Mouse (Mus musculus) hindbrain, embryonic 16.5 days (tissue): ENCODE results near the gene Pnp. TPM values are rescaled to one million over a fixed set of nuclear protein-coding genes. Genes with fewer than 3 reads are reported as not detected.
"Not testable (repeated sequence)": the region's sequence is repeated elsewhere in the genome, so short reads cannot be mapped to it uniquely, and the experiment has no call there.

Source experiments
- ATAC-seq: fragments of 200-750 bp; cut with Nextera tagmentation; 2 replicates; pipeline ENCODE4 v1.8.0; 2017; ENCODE audit warnings: moderate TSS enrichment, moderate library complexity
- H3K27ac ChIP-seq: fragments of 300-500 bp; sonication (generic); 2 replicates; pipeline ENCODE4 v1.5.1; 2014; ENCODE audit warnings: low read depth, mild to moderate bottlenecking, control low read depth, low read length, moderate library complexity
- H3K27me3 ChIP-seq: fragments of 300-500 bp; sonication (generic); replicated peaks from 2 replicates; pipeline ENCODE4 v1.6.1; 2014; ENCODE audit warnings: low read length; ENCODE audit not compliant: control insufficient read depth, insufficient read depth
- H3K36me3 ChIP-seq: fragments of 300-500 bp; sonication (generic); 2 replicates; pipeline ENCODE4 v1.6.1; 2014; ENCODE audit warnings: mild to moderate bottlenecking, low read length, moderate library complexity, mixed read lengths; ENCODE audit not compliant: control insufficient read depth, insufficient read depth
- H3K4me1 ChIP-seq: fragments of 300-500 bp; sonication (generic); 2 replicates; pipeline ENCODE4 v1.6.1; 2014; ENCODE audit warnings: low read depth, low read length; ENCODE audit not compliant: control insufficient read depth, insufficient read depth
- H3K4me2 ChIP-seq: fragments of 300-500 bp; sonication (generic); 2 replicates; pipeline ENCODE4 v1.6.1; 2014; ENCODE audit warnings: mild to moderate bottlenecking, low read length, control low read depth, moderate library complexity
- H3K4me3 ChIP-seq: fragments of 300-500 bp; sonication (generic); 2 replicates; pipeline ENCODE4 v1.5.1; 2014; ENCODE audit warnings: mild to moderate bottlenecking, low read length, control low read depth, moderate library complexity
- H3K9ac ChIP-seq: fragments of 300-500 bp; sonication (generic); 2 replicates; pipeline ENCODE4 v1.6.1; 2014; ENCODE audit warnings: low read depth, mild to moderate bottlenecking, control low read depth, low read length, moderate library complexity
- H3K9me3 ChIP-seq: fragments of 300-500 bp; sonication (generic); 2 replicates; pipeline ENCODE4 v1.6.1; 2014; ENCODE audit warnings: mild to moderate bottlenecking, low read length, moderate library complexity; ENCODE audit not compliant: control insufficient read depth
- WGBS: fragments of 180-500 bp; shearing (Covaris S2); extraction: QIAGEN DNeasy Blood & Tissue Kit; methylation state at CpG from one replicate; pipeline ENCODE4 v1.1.7; 2014; 5-methylcytosine and 5-hydroxymethylcytosine counted together
- polyA plus RNA-seq: library from polyadenylated mRNA; unstranded; fragments of >200 nt; fragmentation: Nextera tagmentation; extraction: Ambion mirVana; gene quantifications from 2 replicates; pipeline ENCODE4 v1.2.1, GENCODE M21; 2015

The Pnp gene
- polyA plus RNA-seq, 1 experiment from 2014 or later = 24.0 TPM

- no peaks in the 10 kb centered on the region for H3K4me1 ChIP-seq
- no peak for ATAC-seq
- no peak overlapping the region for H3K9ac ChIP-seq
- H3K4me3 ChIP-seq = no peak overlapping the region
- no peak overlapping the region for H3K27ac ChIP-seq
- no peaks in the 10 kb centered on the region for H3K36me3 ChIP-seq
- H3K4me2 ChIP-seq = no peak overlapping the region
- H3K27me3 ChIP-seq = no peaks in the 10 kb centered on the region
- no peaks in the 10 kb centered on the region for H3K9me3 ChIP-seq
- 76% methylated on average over 5 of the region's 5 CpGs for WGBS
Measured at GRCm38 (mm10) chr14:50968216-50968980, 37.5 kb downstream of the Pnp start.

DNA sequence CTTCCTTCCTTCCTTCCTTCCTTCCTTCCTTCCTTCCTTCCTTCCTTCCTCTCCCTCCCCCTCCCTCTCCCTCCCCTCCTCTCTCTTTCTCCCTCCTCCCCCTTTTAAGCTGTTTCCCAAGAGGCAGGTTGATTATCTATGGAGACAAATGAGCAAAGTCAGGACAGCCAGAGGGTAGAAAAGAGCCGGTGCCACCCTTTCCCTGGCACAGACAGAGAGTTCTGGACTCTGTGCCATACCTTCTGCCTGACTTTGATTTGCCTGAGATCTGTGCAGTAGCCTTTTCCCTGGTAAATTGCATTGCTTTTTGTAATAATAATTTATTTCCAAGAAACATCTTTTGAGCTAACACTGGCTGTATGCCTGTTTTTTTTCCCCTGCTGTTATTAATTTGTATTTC, 38.2 kb downstream of the Pnp start:
- Histone ChIP-seq H3K4me3 (no peak overlapping the region), H3K9ac (no peak overlapping the region), H3K27ac (no peak overlapping the region), H3K4me2 (no peak overlapping the region), H3K36me3 (no peaks in the 10 kb centered on the region), H3K27me3 (no peaks in the 10 kb centered on the region), H3K9me3 (no peaks in the 10 kb centered on the region), H3K4me1 (no peaks in the 10 kb centered on the region)
- 3% methylated on average over 1 of the region's 1 CpGs for WGBS
- ATAC-seq = peak; percentile 72; the same call in 1 of the 2 replicates

- peak overlapping the region; percentile 54; the same call in 1 of the 2 replicates for H3K27ac ChIP-seq
Measured at GRCm38 (mm10) chr14:50969558-50970544, 39.0 kb downstream of the Pnp start.

GRCm38 (mm10) chr14:50970822-50971221, 39.9 kb downstream of the Pnp start:
- Histone ChIP-seq H3K4me3 (no peak overlapping the region), H3K9me3 (no peaks in the 10 kb centered on the region), H3K27ac (no peak overlapping the region), H3K9ac (no peak overlapping the region), H3K4me1 (no peaks in the 10 kb centered on the region), H3K4me2 (no peak overlapping the region), H3K27me3 (no peaks in the 10 kb centered on the region), H3K36me3 (no peaks in the 10 kb centered on the region)
- 71% methylated on average over 1 of the region's 1 CpGs for WGBS
- ATAC-seq = 0 out of 2 replicates have a peak, but pooled peaks have one; percentile 32

More at GRCm38 (mm10) chr14:50969558-50970544, 39.0 kb downstream of the Pnp start:
- peak; percentile 89 for ATAC-seq
- Histone ChIP-seq H3K9ac (no peak overlapping the region), H3K27me3 (no peaks in the 10 kb centered on the region), H3K4me1 (no peaks in the 10 kb centered on the region), H3K4me3 (no peak overlapping the region), H3K36me3 (no peaks in the 10 kb centered on the region), H3K9me3 (no peaks in the 10 kb centered on the region), H3K4me2 (0 out of 2 replicates have a peak overlapping the region, but pooled peaks have one; percentile 14)
- WGBS = 12% methylated on average over 12 of the region's 12 CpGs

DNA sequence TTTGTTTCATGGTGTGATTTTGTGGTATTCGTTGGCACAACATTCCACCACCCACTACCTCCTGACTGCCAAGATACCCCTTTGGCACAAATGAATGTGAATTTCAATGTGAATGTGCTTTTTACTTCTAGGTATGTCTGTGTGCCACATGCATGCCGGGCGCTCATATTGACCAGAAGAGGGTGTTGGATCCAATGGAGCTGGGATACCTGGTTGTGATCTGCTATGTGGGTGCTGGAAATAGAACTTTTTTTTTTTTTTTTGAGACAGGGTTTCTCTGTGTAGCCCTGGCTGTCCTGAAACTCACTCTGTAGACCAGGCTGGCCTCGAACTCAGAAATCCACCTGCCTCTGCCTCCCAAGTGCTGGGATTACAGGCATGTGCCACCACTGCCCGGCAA, 42.2 kb downstream of the Pnp start:
- H3K4me3 ChIP-seq, ATAC-seq: not testable (repeated sequence)
- 92% methylated on average over 5 of the region's 5 CpGs for WGBS

GRCm38 (mm10) chr14:50973700-50974099, 42.8 kb downstream of the Pnp start:
- ATAC-seq = no peak
- no peaks in the 10 kb centered on the region for H3K4me1 ChIP-seq
- no peaks in the 10 kb centered on the region for H3K9me3 ChIP-seq
- no peaks in the 10 kb centered on the region for H3K36me3 ChIP-seq
- no peak overlapping the region for H3K9ac ChIP-seq
- no peaks in the 10 kb centered on the region for H3K27me3 ChIP-seq
- WGBS = 58% methylated on average over 4 of the region's 4 CpGs
- no peak overlapping the region for H3K4me2 ChIP-seq
- H3K27ac ChIP-seq = no peak overlapping the region
- H3K4me3 ChIP-seq = no peak overlapping the region

More for the DNA sequence above, 42.2 kb downstream of the Pnp start:
- H3K27me3 ChIP-seq, H3K4me1 ChIP-seq, H3K9ac ChIP-seq, H3K9me3 ChIP-seq, H3K36me3 ChIP-seq, H3K27ac ChIP-seq, H3K4me2 ChIP-seq: not testable (repeated sequence)

DNA sequence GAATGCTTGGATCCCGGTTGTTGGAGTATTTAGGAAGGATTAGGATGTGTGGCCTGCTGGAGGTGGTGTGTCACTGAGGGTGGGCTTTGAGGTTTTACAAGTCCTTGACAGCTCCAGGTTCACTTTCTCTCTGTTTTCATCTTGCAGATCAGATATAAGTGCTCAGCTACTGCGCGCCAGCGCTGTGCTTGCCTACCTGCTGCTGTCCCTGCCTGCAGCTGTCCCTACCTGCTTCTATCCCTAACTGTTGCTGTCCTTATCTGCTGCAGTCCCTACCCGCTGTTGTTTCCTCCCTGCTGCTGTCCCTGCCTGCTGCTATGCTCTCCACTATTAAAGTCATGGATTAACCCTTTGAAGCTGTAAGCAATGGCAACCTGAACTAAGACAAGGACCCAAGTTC, 44.1 kb downstream of the Pnp start:
- Histone ChIP-seq H3K9me3 (no peaks in the 10 kb centered on the region), H3K27ac (no peak overlapping the region), H3K4me3 (no peak overlapping the region), H3K27me3 (no peaks in the 10 kb centered on the region), H3K9ac (no peak overlapping the region), H3K36me3 (no peaks in the 10 kb centered on the region), H3K4me2 (no peak overlapping the region), H3K4me1 (no peaks in the 10 kb centered on the region)
- no peak for ATAC-seq
- WGBS = 59% methylated on average over 5 of the region's 5 CpGs

DNA sequence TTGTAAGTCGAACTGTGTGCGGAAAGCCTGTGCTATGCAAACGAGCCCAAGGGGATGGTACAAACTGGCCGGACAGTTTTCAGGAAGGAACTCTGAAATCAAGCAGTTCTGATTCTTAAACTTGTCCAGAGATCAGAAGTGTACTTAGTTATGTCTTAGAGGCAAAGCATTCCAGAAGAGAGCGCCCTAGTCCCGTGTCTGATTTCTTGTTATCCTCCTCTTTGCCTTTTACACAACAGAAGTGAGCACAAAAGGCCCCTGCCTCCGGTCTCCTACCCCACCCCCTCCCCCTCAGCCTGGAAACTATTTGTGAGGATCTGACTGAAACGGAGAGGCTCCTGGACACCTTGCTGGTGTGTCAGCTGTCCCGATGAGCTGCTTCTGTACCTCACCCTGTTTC, 45.8 kb downstream of the Pnp start:
- Histone ChIP-seq H3K9me3 (no peaks in the 10 kb centered on the region), H3K4me2 (peak overlapping the region; percentile 5; the same call in 1 of the 2 replicates), H3K27ac (no peak overlapping the region), H3K36me3 (no peaks in the 10 kb centered on the region), H3K9ac (peak overlapping the region; percentile 47), H3K4me1 (no peaks in the 10 kb centered on the region), H3K4me3 (no peak overlapping the region), H3K27me3 (no peaks in the 10 kb centered on the region)
- WGBS = 14% methylated on average over 9 of the region's 9 CpGs
- ATAC-seq = no peak

GRCm38 (mm10) chr14:50978451-50978850, 47.6 kb downstream of the Pnp start:
- not testable (repeated sequence) for H3K9ac ChIP-seq, H3K27me3 ChIP-seq, H3K36me3 ChIP-seq, H3K4me2 ChIP-seq, H3K9me3 ChIP-seq, ATAC-seq, H3K27ac ChIP-seq, H3K4me3 ChIP-seq, H3K4me1 ChIP-seq
- WGBS = 94% methylated on average over 6 of the region's 6 CpGs
